Mouse (Mus musculus) liver, adult 2 months (tissue): ENCODE measurements at regions not wholly inside any gene's neighbourhood (a gene's known extent, or its start where the extent isn't known, plus 50 kb on each side); places are given as distances from the start of the nearest gene placed in this dataset.
A peak's percentile ranks its signal among the peaks of the same experiment; 100 is the strongest.

Experiments
- DNase-seq: peaks from one replicate; pipeline ENCODE4 v3.0.0-alpha.2; 2011; ENCODE audit warnings: low read depth, low spot score; ENCODE audit errors: extremely low read depth
- H3K27ac ChIP-seq: fragments of 200-500 bp; replicated peaks from 2 replicates; pipeline ENCODE4 v1.5.1; 2012; ENCODE audit warnings: low read depth, mild to moderate bottlenecking, control low read depth, inconsistent platforms, low read length; ENCODE audit not compliant: insufficient read depth
- H3K27me3 ChIP-seq: fragments of 200-500 bp; 2 replicates; pipeline ENCODE4 v1.6.1; 2012; ENCODE audit warnings: mild to moderate bottlenecking, moderate library complexity, low read length, inconsistent platforms; ENCODE audit not compliant: control insufficient read depth, insufficient read depth
- H3K36me3 ChIP-seq: fragments of 200-500 bp; 2 replicates; pipeline ENCODE4 v1.6.1; 2012; ENCODE audit warnings: low read length, inconsistent platforms; ENCODE audit not compliant: control insufficient read depth, insufficient read depth
- H3K4me1 ChIP-seq: fragments of 200-500 bp; 2 replicates; pipeline ENCODE4 v1.6.1; 2011; ENCODE audit warnings: low read length; ENCODE audit not compliant: control insufficient read depth, insufficient read depth
- H3K4me3 ChIP-seq: fragments of 200-500 bp; 2 replicates; pipeline ENCODE4 v1.5.1; 2011; ENCODE audit warnings: low read depth, mild to moderate bottlenecking, control low read depth, low read length, moderate library complexity; ENCODE audit not compliant: insufficient read depth
- H3K79me2 ChIP-seq: fragments of 200-500 bp; 2 replicates; pipeline ENCODE4 v1.6.1; 2012; ENCODE audit warnings: inconsistent platforms, mild to moderate bottlenecking, low read length, moderate library complexity; ENCODE audit not compliant: control insufficient read depth, insufficient read depth
- H3K9ac ChIP-seq: fragments of 200-500 bp; 2 replicates; pipeline ENCODE4 v1.6.1; 2012; ENCODE audit warnings: low read depth, mild to moderate bottlenecking, control low read depth, inconsistent platforms, low read length
- CTCF ChIP-seq: fragments of 200-500 bp; IDR thresholded peaks from 2 replicates; pipeline ENCODE4 v1.5.1; 2011; ENCODE audit warnings: low read depth, low read length, control low read depth
- POLR2A ChIP-seq: fragments of 200-500 bp; IDR thresholded peaks from 2 replicates; pipeline ENCODE4 v1.6.1; 2011; ENCODE audit warnings: low read length, control low read depth; ENCODE audit not compliant: insufficient read depth; ENCODE audit errors: extremely low read depth
- WGBS: fragments of 180-500 bp; shearing (Covaris S2); methylation state at CpG from one replicate; pipeline ENCODE4 v1.1.7; 2018; 5-methylcytosine and 5-hydroxymethylcytosine counted together

- no peak for DNase-seq
- Histone ChIP-seq H3K9ac (no peak overlapping the region), H3K4me3 (no peak overlapping the region), H3K36me3 (no peaks in the 10 kb centered on the region), H3K27ac (no peak overlapping the region), H3K27me3 (no peaks in the 10 kb centered on the region), H3K4me1 (peaks cover 4% of the 10 kb centered on the region), H3K79me2 (no peaks in the 10 kb centered on the region)
- TF ChIP-seq POLR2A (no peak), CTCF (no peak)
- 92% methylated on average over 4 of the region's 4 CpGs for WGBS
Measured at GRCm38 (mm10) chr9:63051631-63052030, 63.9 kb upstream of the Pias1 start.

- Histone ChIP-seq H3K9ac (no peak overlapping the region), H3K36me3 (no peaks in the 10 kb centered on the region), H3K27ac (no peak overlapping the region), H3K4me3 (no peak overlapping the region), H3K79me2 (no peaks in the 10 kb centered on the region), H3K27me3 (no peaks in the 10 kb centered on the region), H3K4me1 (peaks cover 7% of the 10 kb centered on the region)
- WGBS: 85% methylated on average over 5 of the region's 5 CpGs
- no peak for TF ChIP-seq CTCF
- TF ChIP-seq POLR2A: no peak
- DNase-seq: peak; percentile 40
Measured at GRCm38 (mm10) chr9:63049290-63049689, 61.6 kb upstream of the Pias1 start.

GRCm38 (mm10) chr9:63046981-63047380 is 59.3 kb upstream of the Pias1 start:
- Histone ChIP-seq H3K4me1 (peaks cover 19% of the 10 kb centered on the region), H3K79me2 (no peaks in the 10 kb centered on the region), H3K27me3 (no peaks in the 10 kb centered on the region), H3K27ac (no peak overlapping the region), H3K9ac (no peak overlapping the region), H3K36me3 (no peaks in the 10 kb centered on the region), H3K4me3 (no peak overlapping the region)
- no peak for DNase-seq
- TF ChIP-seq CTCF (no peak), POLR2A (no peak)
- WGBS: 86% methylated on average over 3 of the region's 3 CpGs

GRCm38 (mm10) chr9:63045531-63045930 is 57.8 kb upstream of the Pias1 start:
- peaks cover 19% of the 10 kb centered on the region for H3K4me1 ChIP-seq
- H3K79me2 ChIP-seq: no peaks in the 10 kb centered on the region
- H3K4me3 ChIP-seq: no peak overlapping the region
- H3K9ac ChIP-seq: no peak overlapping the region
- 30% methylated on average over 4 of the region's 4 CpGs for WGBS
- peak; percentile 74 for DNase-seq
- H3K27ac ChIP-seq: peak overlapping the region; percentile 71
- H3K27me3 ChIP-seq: no peaks in the 10 kb centered on the region
- no peak for TF ChIP-seq CTCF
- TF ChIP-seq POLR2A: no peak
- no peaks in the 10 kb centered on the region for H3K36me3 ChIP-seq

- Histone ChIP-seq H3K27me3 (no peaks in the 10 kb centered on the region), H3K9ac (no peak overlapping the region), H3K79me2 (no peaks in the 10 kb centered on the region), H3K4me1 (peaks cover 19% of the 10 kb centered on the region), H3K27ac (peak overlapping the region; percentile 54), H3K36me3 (no peaks in the 10 kb centered on the region), H3K4me3 (no peak overlapping the region)
- 3% methylated on average over 3 of the region's 3 CpGs for WGBS
- DNase-seq: peak; percentile 89
- no peak for TF ChIP-seq CTCF
- TF ChIP-seq POLR2A: no peak
Measured at GRCm38 (mm10) chr9:63043304-63043703, 55.6 kb upstream of the Pias1 start.

GRCm38 (mm10) chr9:63038031-63038430 is 50.3 kb upstream of the Pias1 start:
- no peaks in the 10 kb centered on the region for H3K27me3 ChIP-seq
- no peak overlapping the region for H3K27ac ChIP-seq
- H3K79me2 ChIP-seq: no peaks in the 10 kb centered on the region
- H3K4me1 ChIP-seq: peaks cover 13% of the 10 kb centered on the region; the same call in 1 of the 2 replicates
- H3K36me3 ChIP-seq: no peaks in the 10 kb centered on the region
- no peak overlapping the region for H3K4me3 ChIP-seq
- WGBS: 85% methylated on average over 6 of the region's 6 CpGs
- no peak overlapping the region for H3K9ac ChIP-seq
- no peak for TF ChIP-seq CTCF
- no peak for TF ChIP-seq POLR2A
- DNase-seq: no peak
